Mouse (Mus musculus) left cerebral cortex, adult 11 months (tissue): ENCODE results near the gene 4930415O20Rik.

Experiments
- DNase-seq: peaks from one replicate; pipeline ENCODE4 v3.0.0; 2022; ENCODE audit warnings: low spot score

The 4930415O20Rik gene

GRCm38 (mm10) chr15:98570873-98571538, at the start of gene 4930415O20Rik, which contains the start of gene Ccnt1:
Gene 4930415O20Rik, plus strand, starts transcription at chr15:98571004.
Gene Ccnt1, minus strand, starts transcription at chr15:98570923.
- DNase-seq: no peak

GRCm38 (mm10) chr15:98521245-98521644, 49.6 kb upstream of the 4930415O20Rik start:
- no peak for DNase-seq

GRCm38 (mm10) chr15:98526057-98526456, 44.7 kb upstream of the 4930415O20Rik start:
- no peak for DNase-seq

GRCm38 (mm10) chr15:98527056-98527771, 43.6 kb upstream of the 4930415O20Rik start:
- no peak for DNase-seq

- no peak for DNase-seq
Observed at GRCm38 (mm10) chr15:98528066-98528563, 42.7 kb upstream of the 4930415O20Rik start.

GRCm38 (mm10) chr15:98532281-98532680, 38.5 kb upstream of the 4930415O20Rik start:
- no peak for DNase-seq

GRCm38 (mm10) chr15:98533035-98533531, 37.7 kb upstream of the 4930415O20Rik start:
- no peak for DNase-seq

GRCm38 (mm10) chr15:98533881-98534627, 36.8 kb upstream of the 4930415O20Rik start, which contains the start of gene Kansl2:
Gene Kansl2, minus strand, starts transcription at chr15:98534264.
- peak; percentile 98 for DNase-seq

GRCm38 (mm10) chr15:98535921-98536320, 34.9 kb upstream of the 4930415O20Rik start:
- DNase-seq: no peak

GRCm38 (mm10) chr15:98536828-98537510, 33.8 kb upstream of the 4930415O20Rik start:
- DNase-seq: no peak

- no peak for DNase-seq
Observed at GRCm38 (mm10) chr15:98537923-98538322, 32.9 kb upstream of the 4930415O20Rik start.

GRCm38 (mm10) chr15:98541064-98541463, 29.7 kb upstream of the 4930415O20Rik start:
- no peak for DNase-seq

- DNase-seq: no peak
Observed at GRCm38 (mm10) chr15:98543341-98543740, 27.5 kb upstream of the 4930415O20Rik start.

GRCm38 (mm10) chr15:98545151-98545550, 25.7 kb upstream of the 4930415O20Rik start:
- no peak for DNase-seq

- no peak for DNase-seq
Observed at GRCm38 (mm10) chr15:98546843-98547242, 24.0 kb upstream of the 4930415O20Rik start.

GRCm38 (mm10) chr15:98552758-98553157, 18.0 kb upstream of the 4930415O20Rik start:
- DNase-seq: no peak

GRCm38 (mm10) chr15:98555881-98556280, 14.9 kb upstream of the 4930415O20Rik start:
- DNase-seq: no peak

GRCm38 (mm10) chr15:98557186-98557585, 13.6 kb upstream of the 4930415O20Rik start:
- DNase-seq: no peak

- DNase-seq: no peak
Observed at GRCm38 (mm10) chr15:98566973-98567277, 3.9 kb upstream of the 4930415O20Rik start.

- DNase-seq: peak; percentile 99
Observed at GRCm38 (mm10) chr15:98567278-98568134, 3.3 kb upstream of the 4930415O20Rik start.
